Mouse (Mus musculus) hindbrain, embryonic 13.5 days (tissue): ENCODE measurements around the gene Polr3gl. TPM values are rescaled to one million over a fixed set of nuclear protein-coding genes. Genes with fewer than 3 reads are reported as not detected.

ENCODE experiments used
- polyA plus RNA-seq: library from polyadenylated mRNA; unstranded; fragments of >200 nt; fragmentation: Nextera tagmentation; extraction: Ambion mirVana; gene quantifications from 2 replicates; pipeline ENCODE4 v1.2.1, GENCODE M21; 2015

Polr3gl gene
- polyA plus RNA-seq, 1 experiment from 2014 or later: 39.3 TPM

Other genes with a start within 250 kb of the Polr3gl start
- gene BC107364, start 141.9 kb downstream of the Polr3gl start, polyA plus RNA-seq: not detected in 2 replicates
- gene Hfe2, start 69.0 kb downstream of the Polr3gl start, polyA plus RNA-seq: 0.89 and 0.92 TPM in 2 replicates
- 60.5 and 67.6 TPM in 2 replicates for gene Txnip, start 36.2 kb downstream of the Polr3gl start, polyA plus RNA-seq
- 1.2 and 1.6 TPM in 2 replicates for gene Gm16253, start 17.2 kb downstream of the Polr3gl start, polyA plus RNA-seq
- 9.7 and 10.5 TPM in 2 replicates for gene Ankrd34a, start 2.5 kb upstream of the Polr3gl start, polyA plus RNA-seq
- 6.8 and 7.3 TPM in 2 replicates for gene Lix1l, start 7.0 kb upstream of the Polr3gl start, polyA plus RNA-seq
- gene Rbm8a, start 35.8 kb upstream of the Polr3gl start, polyA plus RNA-seq: 123 and 129 TPM in 2 replicates
- gene Pex11b, start 41.2 kb upstream of the Polr3gl start, polyA plus RNA-seq: 49.0 and 50.2 TPM in 2 replicates
- gene Gm42957, start 41.3 kb upstream of the Polr3gl start, polyA plus RNA-seq: 0.05 and 0.12 TPM in 2 replicates
- 0.82 and 0.91 TPM in 2 replicates for gene Itga10, start 51.4 kb upstream of the Polr3gl start, polyA plus RNA-seq
- 0.84 and 0.89 TPM in 2 replicates for gene Ankrd35, start 76.0 kb upstream of the Polr3gl start, polyA plus RNA-seq
- 33.7 and 33.8 TPM in 2 replicates for gene Pias3, start 102.2 kb upstream of the Polr3gl start, polyA plus RNA-seq
- gene Nudt17, start 114.4 kb upstream of the Polr3gl start, polyA plus RNA-seq: 14.0 and 19.2 TPM in 2 replicates
- gene Polr3c, start 133.4 kb upstream of the Polr3gl start, polyA plus RNA-seq: 32.5 and 36.4 TPM in 2 replicates
- gene Rnf115, start 133.5 kb upstream of the Polr3gl start, polyA plus RNA-seq: 70.3 and 72.4 TPM in 2 replicates
- gene Pdzk1, start 235.1 kb upstream of the Polr3gl start, polyA plus RNA-seq: not detected in 2 replicates
- 0.19 and 0.30 TPM in 2 replicates for gene Cd160, start 235.2 kb upstream of the Polr3gl start, polyA plus RNA-seq